Mouse (Mus musculus): ENCODE results near the gene Cnnm4. TPM values are rescaled to one million over a fixed set of nuclear protein-coding genes. Genes with fewer than 3 reads are reported as not detected.

The Cnnm4 gene
- 1 to 10 TPM; 3.9 to 4.4 TPM for total RNA-seq (2021)
- long read RNA-seq, experiment 1, partial matches to known transcripts: 0 of 2 reads
- long read RNA-seq, experiment 1, other reads (novel, unspliced or antisense): 2 of 2 reads
- long read RNA-seq, experiment 2, partial matches to known transcripts: 0 of 1 reads
- long read RNA-seq, experiment 2, other reads (novel, unspliced or antisense): 1 of 1 reads

DNA sequence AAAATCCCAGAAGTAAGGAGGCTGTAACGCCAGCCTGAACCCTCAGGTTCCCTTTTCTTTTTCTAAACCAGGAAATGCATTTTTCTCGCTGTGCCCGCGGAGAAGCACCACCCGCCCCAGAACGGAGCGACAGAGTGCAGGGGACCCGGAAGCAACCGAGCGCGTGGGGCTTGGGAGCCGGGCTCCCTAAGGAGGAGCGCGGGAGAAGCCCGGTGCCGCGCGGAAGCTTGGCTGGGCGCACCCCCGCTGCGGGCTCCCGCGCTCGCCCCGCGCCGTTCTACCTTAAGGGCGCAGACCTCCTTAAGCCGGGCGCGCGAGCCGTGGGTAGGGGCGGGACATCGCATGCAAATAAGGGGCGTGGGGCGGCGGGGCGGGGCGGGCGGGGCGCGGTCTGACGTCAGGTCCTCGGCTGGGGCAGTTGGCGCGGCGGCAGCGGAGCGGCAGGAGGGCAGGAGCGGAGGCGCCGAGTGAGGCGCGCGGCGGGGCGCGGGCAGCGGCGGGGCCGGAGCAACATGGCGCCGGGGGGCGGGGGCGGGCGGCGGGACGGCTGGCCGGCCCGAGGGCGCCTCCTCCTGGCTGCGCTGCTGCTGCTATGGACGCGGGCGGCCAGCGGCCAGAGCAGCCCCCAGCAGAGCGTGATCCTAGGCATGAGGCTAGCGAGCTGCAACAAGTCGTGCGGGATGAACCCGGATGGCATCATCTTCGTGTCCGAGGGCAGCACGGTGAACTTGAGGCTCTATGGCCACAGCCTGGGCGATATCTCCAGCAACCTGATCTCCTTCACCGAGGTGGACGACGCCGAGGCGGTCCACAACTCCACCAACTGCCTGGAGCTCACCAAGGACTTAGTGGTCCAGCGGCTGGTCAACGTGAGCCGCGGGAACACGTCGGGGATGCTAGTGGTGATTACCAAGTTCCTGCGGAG is at the start of gene Cnnm4:
TSS of gene Cnnm4 (plus strand) at position 440 of the 925 bp plus-strand sequence.
- DNase-seq: peak; percentile 94

GRCm38 (mm10) chr1:36429511-36429910 is 41.9 kb upstream of the Cnnm4 start:
- DNase-seq: no peak

- DNase-seq: no peak
Measured at GRCm38 (mm10) chr1:36432999-36433398, 38.4 kb upstream of the Cnnm4 start.

DNA sequence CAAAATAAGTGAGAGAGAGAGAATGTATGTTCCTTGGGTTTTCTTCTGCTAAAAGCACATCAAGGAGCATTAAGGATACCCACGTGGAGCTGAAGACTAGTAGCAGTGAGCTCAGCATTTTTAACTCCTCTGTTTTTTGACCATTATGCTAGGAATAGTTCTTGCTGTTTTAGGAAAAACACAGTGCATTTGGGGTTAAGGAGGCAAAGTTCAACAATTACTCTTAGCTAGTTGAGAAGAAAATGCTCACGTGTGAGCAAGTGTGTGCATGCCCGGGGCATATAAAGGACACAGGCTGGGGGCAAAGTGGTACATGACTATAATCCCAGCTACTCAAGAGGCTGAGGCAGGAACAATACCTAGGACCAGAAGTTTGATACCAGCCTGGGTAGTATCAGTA is 37.8 kb upstream of the Cnnm4 start:
- DNase-seq: no peak

GRCm38 (mm10) chr1:36435071-36435470 is 36.3 kb upstream of the Cnnm4 start:
- DNase-seq: no peak

DNA sequence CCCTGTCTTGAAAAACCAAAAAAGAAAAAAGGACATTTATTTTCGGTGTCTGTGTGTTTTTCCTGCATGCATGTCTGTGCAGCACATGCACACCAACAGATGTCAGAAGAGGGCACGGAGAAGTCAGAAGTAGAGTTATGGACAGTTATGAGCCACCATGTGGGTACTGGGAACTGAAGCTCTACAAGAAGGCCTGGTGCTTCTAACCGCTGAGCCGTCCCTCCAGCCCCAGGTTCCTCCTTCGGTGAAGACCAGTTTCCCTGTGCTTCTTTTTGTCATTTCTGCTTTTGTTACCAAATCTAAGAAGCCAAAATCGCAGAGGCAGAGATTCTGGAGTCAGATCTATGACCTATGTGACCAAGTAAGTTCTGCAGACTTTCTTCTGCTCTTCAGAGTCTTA is 34.9 kb upstream of the Cnnm4 start:
- no peak for DNase-seq

DNA sequence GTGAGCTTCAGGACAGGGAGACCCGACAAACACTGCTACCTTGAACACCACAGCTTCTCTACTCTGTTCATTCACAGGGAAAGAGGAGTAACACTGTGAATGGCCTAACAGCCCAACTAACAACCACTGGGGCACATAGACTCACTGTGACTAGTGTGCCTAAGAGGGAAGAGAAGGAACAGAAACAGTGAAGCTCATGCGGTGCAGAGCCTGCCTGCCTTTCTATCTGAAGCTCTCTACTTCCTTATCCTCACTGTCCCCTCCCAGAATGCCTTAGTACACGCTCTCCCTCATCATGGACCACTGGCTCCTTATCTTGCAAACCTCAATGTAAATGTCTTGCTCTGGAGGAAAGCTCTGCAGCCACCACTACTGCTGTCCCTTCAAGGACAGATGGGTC is 34.2 kb upstream of the Cnnm4 start:
- DNase-seq: no peak

GRCm38 (mm10) chr1:36441101-36441500 is 30.3 kb upstream of the Cnnm4 start:
- peak; percentile 57 for DNase-seq

DNA sequence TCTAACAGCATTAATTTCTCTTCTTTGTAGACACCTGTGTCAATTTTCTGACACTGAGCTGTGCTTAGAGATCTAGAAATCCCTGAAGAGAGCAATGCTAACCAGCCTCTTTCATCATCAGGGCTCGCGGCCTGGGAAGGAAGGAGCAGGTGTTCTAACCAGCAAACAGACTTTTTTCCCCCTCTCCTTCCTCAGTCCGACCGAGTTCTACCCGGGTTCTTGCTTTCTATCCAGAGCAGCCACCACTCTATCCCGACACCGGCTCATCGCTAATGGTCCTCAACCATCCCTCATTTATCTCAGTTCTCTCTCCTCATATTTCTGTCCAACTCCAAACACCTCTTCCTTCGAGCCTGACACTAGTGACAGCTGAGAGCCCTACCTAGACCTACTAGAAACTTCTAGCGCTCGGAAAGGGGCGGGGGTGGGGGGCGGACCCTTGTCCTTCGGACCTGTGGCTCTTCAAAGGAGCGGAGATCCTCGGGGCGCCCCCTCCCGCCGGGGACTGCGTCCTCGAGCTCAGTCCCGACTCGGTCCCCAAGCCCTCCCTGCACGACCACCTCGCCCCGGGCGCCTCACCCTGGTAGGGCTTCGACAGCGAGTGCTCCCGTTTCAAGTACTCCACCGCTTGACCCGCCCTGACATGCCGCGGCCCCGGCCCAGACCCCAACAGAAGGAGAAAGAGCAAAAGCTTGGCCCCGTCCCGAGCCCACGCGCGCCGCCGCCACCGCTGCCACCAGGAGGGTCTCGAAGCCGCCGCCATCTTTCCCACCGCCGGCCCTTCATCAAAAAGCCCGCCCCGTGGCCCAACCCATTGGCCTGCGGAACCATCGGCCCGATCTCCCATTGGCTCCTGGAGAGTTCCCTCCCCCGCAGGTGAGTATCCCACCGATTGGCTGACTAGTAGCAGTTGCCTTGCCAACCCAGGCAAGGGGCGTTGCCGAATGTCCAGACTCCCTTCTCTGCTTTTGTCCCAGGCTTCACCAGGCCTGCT is 26.7 kb upstream of the Cnnm4 start, which contains the start of gene Lman2l:
TSS of gene Lman2l (minus strand) at position 801 of the 994 bp plus-strand sequence.
- peak; percentile 97 for DNase-seq

DNA sequence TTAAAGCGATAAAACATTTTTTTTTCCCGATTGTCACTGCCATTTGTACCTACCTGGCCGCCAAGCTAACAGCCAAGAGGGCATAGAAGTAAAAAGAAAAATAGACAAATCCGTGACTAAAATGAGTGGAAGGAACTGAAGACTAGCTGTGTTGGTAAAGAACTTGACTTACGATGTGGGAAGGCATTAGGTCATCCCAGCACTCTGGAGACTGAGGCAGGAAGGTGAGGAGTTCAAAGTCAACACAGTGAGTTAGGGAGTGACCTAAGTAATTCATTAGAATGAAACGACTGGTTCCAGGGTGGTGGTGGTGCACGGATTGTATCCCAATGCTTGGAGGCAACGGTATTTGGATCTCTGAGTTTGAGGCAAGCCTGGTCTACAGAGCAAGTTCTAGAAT is 25.9 kb upstream of the Cnnm4 start:
- DNase-seq: no peak

- DNase-seq: no peak
Measured at GRCm38 (mm10) chr1:36446106-36446824, 25.2 kb upstream of the Cnnm4 start.

GRCm38 (mm10) chr1:36446841-36447240 is 24.6 kb upstream of the Cnnm4 start:
- no peak for DNase-seq

DNA sequence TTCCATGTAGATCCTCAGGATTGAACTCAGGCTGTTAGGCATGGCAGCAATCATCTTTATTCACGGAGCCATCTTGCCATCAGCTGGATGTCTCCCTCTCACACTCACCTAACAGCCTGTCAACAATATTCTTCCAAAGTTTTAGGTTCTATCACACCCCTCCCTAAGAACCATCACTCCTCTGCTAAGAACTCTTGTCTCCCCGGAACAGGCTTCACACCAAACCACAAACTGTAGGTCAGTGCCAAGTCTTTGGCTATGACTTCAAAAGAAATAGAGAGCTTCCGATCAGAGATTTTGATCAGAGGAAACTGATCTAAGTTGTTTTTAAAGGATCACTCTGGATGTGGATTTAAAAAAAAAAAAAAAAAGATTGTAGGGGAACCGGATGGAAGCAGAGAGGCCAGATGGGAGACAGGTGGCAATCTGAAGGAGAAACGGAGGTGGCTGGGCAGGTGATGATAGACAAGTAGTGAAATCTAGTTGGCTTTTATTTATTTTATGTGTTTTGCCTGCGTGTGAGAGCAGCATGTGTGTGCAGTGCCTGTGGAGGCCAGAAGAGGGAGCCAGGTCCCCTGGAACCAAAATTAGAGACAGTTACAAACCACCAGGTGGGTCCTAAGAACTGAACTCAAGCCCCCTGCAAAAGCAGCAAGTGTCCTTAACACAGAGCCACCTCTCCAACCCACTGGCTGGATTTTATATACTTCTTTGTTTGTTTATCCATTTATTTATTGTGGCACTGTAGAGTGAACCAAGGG is 17.2 kb upstream of the Cnnm4 start:
- no peak for DNase-seq

- no peak for DNase-seq
Measured at GRCm38 (mm10) chr1:36457388-36458014, 13.9 kb upstream of the Cnnm4 start.

DNA sequence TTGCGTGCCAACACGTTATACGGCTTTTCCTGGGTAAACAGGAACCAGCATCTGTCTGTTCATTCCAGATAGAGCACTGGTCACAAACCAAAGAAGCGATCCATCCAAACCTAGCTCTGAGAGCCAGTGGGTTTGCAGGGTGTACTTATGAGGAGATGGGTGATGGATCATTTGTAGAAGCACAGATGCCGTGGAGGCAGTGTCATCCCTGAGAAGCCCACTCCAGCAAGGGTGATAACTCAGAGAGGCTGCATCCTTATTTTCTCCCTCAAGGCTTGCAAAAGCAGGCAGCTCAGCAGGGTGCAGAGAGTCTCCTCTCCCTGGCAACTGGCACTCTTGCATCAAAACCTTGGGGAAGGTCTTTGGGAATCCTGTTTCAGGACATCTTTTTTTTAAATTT is 13.3 kb upstream of the Cnnm4 start:
- DNase-seq: no peak

DNA sequence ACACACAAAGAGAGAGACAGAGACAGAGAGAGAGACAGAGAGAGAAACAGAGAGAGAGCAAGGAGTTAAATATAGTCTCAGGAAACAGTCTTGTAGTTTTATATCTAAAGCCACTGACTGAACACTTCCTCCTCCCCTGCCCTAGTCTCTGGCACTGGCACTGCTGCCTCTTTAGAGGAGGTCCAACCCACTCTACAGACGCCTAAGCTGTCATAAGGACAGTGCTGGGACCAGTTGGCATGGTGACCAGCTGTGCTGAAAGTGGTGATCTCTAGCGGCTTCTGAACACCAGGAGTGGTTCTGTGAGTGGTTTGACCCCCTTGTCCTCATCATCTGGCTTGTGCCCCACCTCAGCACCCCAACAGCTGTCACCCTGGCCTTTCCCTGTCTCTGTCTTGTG is 9.6 kb upstream of the Cnnm4 start:
- DNase-seq: no peak

DNA sequence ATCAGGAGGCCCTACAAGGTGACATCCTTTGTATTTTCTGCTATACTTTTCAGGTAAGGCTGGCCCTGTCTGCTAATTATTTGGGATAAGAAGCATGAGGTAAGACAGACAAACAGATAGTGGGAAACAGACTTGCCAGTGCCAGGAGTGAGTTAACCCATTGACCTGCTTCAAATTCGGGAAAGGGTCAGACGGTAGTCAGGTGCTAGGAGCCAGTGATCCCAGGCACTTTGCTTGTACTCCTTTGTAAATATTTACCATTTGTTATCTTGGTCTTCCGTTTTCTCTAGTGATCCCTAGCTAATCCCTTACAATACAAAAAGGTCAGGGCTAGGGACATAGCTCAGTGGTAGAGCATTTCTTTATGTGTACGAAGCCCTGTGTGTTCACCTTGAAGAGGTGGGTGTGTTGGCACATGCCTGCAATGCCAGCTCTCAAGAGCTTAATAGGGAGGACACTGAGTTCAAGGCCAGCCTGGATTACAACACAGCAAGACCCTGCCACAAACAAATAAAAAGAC is 5.7 kb upstream of the Cnnm4 start:
- no peak for DNase-seq

DNA sequence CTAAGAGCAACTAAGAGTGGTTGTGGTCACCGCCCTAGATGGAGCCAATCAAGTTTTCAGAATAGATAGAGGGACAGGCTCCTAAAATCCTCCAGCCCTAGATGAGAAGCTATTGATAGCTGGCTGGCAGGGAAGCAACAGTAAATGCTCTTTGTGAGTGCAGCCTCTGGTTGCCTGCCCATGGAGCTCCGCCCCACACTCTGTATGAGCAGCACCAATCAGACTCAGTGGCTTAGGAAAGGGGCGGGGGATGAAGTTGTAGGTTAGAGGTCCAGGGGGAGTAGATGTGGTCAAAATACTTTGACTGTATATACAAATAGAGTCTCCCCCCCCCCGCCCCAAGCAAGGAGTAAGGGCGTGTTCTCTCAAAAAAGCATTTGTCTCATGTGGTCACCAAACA is 4.0 kb upstream of the Cnnm4 start:
- DNase-seq: no peak

DNA sequence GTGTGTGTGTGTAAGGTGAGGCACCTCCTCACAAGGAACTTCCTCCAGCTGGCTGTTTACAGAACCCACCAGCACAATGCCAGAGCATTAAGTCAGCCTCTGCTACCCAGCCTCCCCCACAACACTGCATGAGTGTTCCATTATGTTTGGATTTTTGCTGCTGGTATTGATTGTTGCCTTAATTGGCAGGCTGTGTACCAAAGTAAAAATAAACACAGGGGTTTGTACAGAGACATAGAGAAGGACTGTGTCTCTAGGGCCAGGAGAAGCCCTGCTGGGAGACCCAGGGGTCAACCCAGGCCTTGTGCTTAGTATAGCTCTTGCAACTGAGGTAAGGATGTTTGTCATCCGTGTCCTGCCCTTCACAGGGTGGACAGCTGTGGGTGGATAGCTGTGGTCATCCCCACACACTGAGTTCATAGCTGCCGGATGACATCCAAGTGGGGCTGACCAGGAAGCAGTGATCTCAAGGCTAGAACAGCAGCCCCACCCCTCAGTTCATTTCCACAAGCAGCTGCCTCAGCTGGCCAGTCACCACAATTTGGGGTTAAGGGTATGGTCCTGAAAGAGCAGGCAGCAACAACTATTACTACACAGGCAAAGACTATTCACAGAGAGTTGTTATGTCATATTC is 1.5 kb upstream of the Cnnm4 start:
- DNase-seq: no peak

- peak; percentile 36 for DNase-seq
Measured at GRCm38 (mm10) chr1:36472106-36472440, 653 bp downstream of the Cnnm4 start.

Measured in adrenal gland, postnatal 10 days (tissue).